Mouse (Mus musculus): ENCODE measurements around the gene Cyp2j9. TPM values are rescaled to one million over a fixed set of nuclear protein-coding genes. Genes with fewer than 3 reads are reported as not detected.

The Cyp2j9 gene
- polyA plus RNA-seq, 1 experiment from 2014 or later = 0.83 TPM

GRCm38 (mm10) chr4:96551619-96552018 lies 39.8 kb downstream of the Cyp2j9 start:
- H3K36me3 ChIP-seq = no peaks in the 10 kb centered on the region
- no peak overlapping the region for H3K4me3 ChIP-seq
- no peaks in the 10 kb centered on the region for H3K9me3 ChIP-seq (replicated peaks)
- WGBS = 87% methylated on average over 3 of the region's 3 CpGs
- no peak for DNase-seq (ENCODE audit: low spot score)
- H3K27ac ChIP-seq (replicated peaks) = no peak overlapping the region
- peaks cover 19% of the 10 kb centered on the region for H3K4me1 ChIP-seq
- H3K27me3 ChIP-seq (ENCODE audit: low read depth, poor library complexity, severe bottlenecking) = no peaks in the 10 kb centered on the region

GRCm38 (mm10) chr4:96545976-96546375 lies 45.4 kb downstream of the Cyp2j9 start:
- no peak for DNase-seq (ENCODE audit: low spot score)
- Histone ChIP-seq H3K9me3 (replicated peaks) (no peaks in the 10 kb centered on the region), H3K27ac (replicated peaks) (no peak overlapping the region), H3K36me3 (no peaks in the 10 kb centered on the region), H3K4me1 (peaks cover 9% of the 10 kb centered on the region), H3K27me3 (ENCODE audit: low read depth, poor library complexity, severe bottlenecking) (no peaks in the 10 kb centered on the region), H3K4me3 (no peak overlapping the region)
- WGBS = 63% methylated on average over 1 of the region's 1 CpGs

- DNase-seq (ENCODE audit: low spot score) = no peak
- Histone ChIP-seq H3K4me1 (no peaks in the 10 kb centered on the region), H3K4me3 (no peak overlapping the region), H3K9me3 (replicated peaks) (no peaks in the 10 kb centered on the region), H3K27me3 (ENCODE audit: low read depth, poor library complexity, severe bottlenecking) (no peaks in the 10 kb centered on the region), H3K27ac (replicated peaks) (no peak overlapping the region), H3K36me3 (no peaks in the 10 kb centered on the region)
- 31% methylated on average over 1 of the region's 1 CpGs for WGBS
These were observed 65.6 kb downstream of the Cyp2j9 start for GRCm38 (mm10) chr4:96525772-96526171.

GRCm38 (mm10) chr4:96522256-96522655 lies 69.1 kb downstream of the Cyp2j9 start:
- no peak overlapping the region for H3K4me3 ChIP-seq
- no peak for DNase-seq (ENCODE audit: low spot score)
- no peaks in the 10 kb centered on the region for H3K4me1 ChIP-seq
- H3K36me3 ChIP-seq = no peaks in the 10 kb centered on the region
- no peaks in the 10 kb centered on the region for H3K27me3 ChIP-seq (ENCODE audit: low read depth, poor library complexity, severe bottlenecking)
- H3K9me3 ChIP-seq (replicated peaks) = no peaks in the 10 kb centered on the region
- no peak overlapping the region for H3K27ac ChIP-seq (replicated peaks)
- 87% methylated on average over 2 of the region's 2 CpGs for WGBS

Other genes with a start within 250 kb of the Cyp2j9 start
- gene Cyp2j11, start 242.9 kb downstream of the Cyp2j9 start, polyA plus RNA-seq (2016; fragmentation: Nextera tagmentation; extraction: Ambion mirVana) = not detected in 2 replicates
- not detected in 2 replicates for gene Cyp2j8, start 84.2 kb downstream of the Cyp2j9 start, polyA plus RNA-seq (2016; fragmentation: Nextera tagmentation; extraction: Ambion mirVana)
- 2.4 and 3.8 TPM in 2 replicates for gene Cyp2j6, start 37.9 kb downstream of the Cyp2j9 start, polyA plus RNA-seq (2016; fragmentation: Nextera tagmentation; extraction: Ambion mirVana)
- gene Cyp2j5, start 72.6 kb upstream of the Cyp2j9 start, polyA plus RNA-seq (2016; fragmentation: Nextera tagmentation; extraction: Ambion mirVana) = not detected in 2 replicates
- not detected in 2 replicates for gene Gm12695, start 193.6 kb upstream of the Cyp2j9 start, polyA plus RNA-seq (2016; fragmentation: Nextera tagmentation; extraction: Ambion mirVana)

Measured in midbrain, embryonic 10.5 days (tissue).